Mouse (Mus musculus): ENCODE measurements around the gene Atg9a.

Atg9a gene

DNA sequence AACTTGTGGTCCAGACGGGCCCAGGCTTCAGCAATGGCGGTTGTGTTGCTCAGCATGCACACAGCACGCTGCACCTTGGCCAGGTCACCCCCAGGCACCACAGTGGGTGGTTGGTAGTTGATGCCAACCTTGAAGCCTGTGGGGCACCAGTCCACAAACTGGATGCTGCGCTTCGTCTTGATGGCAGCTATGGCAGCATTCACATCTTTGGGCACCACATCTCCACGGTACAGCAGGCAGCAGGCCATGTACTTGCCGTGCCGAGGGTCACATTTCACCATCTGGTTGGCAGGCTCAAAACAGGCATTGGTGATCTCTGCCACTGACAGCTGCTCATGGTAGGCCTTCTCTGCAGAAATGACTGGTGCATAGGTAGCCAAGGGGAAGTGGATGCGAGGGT, 23.8 kb upstream of the Atg9a start:
- no peak for DNase-seq (ENCODE audit: low read depth, low spot score)

DNA sequence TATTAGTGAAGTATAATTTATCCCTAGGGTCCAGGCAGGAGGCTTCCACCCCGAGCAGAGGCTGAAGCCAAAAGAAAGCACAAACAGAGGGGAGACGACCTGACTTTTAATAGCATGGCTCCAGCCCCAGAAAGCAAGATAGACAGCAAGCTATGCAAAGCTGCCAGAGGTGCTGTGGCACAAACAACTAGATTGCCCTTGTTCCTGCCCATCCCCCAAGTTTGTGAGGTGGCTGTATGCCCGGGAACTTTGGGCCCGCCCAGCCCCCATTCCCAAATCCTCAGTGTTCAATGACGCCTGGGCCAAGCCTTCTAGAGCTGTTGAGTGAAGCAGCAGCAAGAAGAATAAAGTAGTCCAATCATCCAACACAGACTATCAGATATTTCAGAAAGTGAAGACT, 22.9 kb upstream of the Atg9a start:
- DNase-seq (ENCODE audit: low read depth, low spot score), result no peak

DNA sequence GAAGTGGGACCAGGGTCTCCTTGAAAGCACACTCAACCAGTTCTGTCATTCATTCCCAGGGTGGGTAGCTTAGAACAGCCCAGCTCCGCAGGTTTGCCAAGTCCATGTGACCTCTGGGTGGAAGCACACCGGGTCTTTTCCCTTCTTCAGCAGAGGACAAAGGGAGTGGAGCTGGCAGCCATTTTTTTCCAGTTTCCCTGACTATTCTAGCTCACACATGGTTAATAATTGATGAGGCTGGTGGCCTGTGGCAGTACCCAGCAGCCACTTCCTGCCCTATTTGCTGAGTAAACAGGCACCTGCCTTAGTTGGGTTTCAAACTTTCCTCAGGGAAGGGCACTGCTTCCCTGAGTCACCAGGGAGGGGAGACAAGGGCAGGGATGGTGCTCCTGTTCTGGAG, 22.4 kb upstream of the Atg9a start:
- DNase-seq (ENCODE audit: low read depth, low spot score), result no peak

DNA sequence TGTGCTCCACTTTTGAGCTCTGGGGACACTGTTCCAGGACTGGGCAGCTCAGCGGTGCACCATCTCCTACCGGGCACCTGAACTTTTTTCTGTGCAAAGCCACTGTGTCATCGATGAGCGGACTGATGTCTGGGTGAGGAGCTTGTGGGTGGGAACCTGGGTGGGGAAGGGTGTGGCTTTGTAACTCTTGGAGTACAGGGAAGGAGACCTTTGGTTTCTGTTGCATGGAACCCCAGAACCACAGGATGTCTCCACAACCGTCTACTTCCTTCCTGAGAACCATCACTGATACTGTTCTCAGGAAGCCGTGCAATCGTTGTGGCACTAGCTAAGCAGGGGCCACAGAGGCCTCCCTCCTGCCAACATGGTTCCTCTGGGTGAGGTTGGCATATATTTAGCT, 21.1 kb upstream of the Atg9a start:
- no peak for DNase-seq (ENCODE audit: low read depth, low spot score)

DNA sequence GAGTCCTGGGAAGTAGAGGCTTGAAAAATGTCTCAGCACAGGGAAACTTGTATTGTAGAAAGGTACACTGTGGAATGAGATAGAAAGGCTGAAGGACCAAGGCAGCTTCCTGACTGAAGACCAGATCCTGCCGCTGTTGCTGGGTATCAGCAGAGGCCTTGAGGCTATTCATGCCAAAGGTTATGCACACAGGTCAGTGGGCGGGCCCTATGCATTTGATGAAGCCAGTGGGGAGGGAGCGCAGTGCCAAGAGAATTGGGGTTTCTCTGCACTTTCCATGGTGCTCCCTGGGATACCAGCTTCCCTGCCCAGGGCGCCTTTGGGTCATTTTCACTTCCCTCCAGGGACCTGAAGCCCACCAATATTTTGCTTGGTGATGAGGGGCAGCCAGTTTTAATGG, 20.5 kb upstream of the Atg9a start:
- DNase-seq (ENCODE audit: low read depth, low spot score), result no peak

DNA sequence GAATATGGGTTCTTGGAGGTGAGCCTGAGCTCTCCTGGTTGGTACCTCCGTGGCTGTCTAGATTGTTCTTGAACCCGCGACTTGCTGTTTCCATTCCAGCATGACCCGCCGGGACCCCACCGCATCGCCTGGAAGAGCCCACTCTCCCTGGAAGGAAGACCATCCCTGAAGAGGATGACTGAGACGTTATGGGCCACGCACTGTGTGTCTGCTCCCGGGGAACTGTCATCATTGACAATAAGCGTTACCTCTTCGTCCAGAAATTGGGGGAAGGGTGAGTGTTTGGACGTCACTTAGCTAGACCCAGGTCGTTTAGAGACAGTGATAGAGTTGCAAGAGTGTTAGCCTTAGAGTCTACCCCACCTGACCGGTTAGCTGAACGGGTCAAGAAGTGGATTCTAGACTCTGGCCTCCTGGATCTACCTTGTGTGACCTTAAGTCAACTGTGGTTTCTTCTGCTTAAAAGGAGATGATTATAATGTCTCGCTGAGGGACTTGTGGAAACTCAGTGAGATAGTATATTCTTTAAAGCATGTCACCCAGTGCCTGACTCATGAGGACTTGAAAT, 19.2 kb upstream of the Atg9a start:
- no peak for DNase-seq (ENCODE audit: low read depth, low spot score)

DNA sequence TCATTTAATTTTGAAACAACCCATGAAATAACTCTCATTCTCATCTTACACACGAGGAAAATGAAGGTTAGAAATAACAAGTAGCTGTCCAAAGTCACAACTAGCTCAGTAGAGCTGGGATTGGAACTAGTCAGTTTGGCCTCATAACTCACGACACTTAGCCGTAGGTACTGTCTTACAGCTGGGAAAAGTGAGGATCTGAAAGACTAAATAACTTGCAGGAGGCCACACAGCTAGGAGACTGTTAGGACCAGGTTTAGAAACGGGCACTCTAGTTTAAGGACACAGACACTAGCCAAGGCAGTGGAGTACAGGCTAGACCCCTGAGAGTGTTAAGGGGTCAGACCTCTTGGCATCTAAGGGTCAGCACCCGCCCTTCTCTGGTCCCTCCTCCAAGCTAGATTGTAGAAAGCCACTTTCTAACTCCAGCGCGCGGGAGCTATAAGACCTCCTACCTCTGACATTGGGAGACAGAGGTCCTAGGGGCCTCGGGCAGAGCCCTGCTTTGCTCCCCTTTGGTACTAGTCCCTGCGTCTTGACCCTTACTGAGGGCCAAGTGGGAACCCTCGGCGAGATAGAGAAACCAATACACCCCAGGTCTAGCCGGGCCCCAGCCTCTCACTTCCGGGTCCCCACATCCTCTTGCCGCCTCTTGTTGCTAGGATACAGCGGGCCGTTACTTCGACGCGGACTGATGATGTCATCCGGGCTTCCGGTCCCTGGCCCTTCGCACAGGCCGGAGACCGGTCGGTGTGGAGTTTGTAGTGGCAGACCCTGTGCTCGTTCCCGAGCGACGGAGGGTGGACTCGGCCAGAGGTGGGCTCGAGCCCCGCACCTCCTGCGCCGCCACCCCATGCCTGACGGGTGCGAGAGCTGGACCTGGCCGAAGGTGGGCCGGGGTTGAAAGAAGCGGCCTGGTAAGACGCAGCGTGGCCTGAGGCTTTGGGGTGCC, 18.4 kb upstream of the Atg9a start, which contains the start of the genes Glb1l and Stk16:
Glb1l (minus strand) TSS at position 678 of the 952 bp plus-strand sequence.
Stk16 (plus strand) TSS at position 703 of the 952 bp plus-strand sequence.
- peak; percentile 96 for DNase-seq (ENCODE audit: low read depth, low spot score)

DNA sequence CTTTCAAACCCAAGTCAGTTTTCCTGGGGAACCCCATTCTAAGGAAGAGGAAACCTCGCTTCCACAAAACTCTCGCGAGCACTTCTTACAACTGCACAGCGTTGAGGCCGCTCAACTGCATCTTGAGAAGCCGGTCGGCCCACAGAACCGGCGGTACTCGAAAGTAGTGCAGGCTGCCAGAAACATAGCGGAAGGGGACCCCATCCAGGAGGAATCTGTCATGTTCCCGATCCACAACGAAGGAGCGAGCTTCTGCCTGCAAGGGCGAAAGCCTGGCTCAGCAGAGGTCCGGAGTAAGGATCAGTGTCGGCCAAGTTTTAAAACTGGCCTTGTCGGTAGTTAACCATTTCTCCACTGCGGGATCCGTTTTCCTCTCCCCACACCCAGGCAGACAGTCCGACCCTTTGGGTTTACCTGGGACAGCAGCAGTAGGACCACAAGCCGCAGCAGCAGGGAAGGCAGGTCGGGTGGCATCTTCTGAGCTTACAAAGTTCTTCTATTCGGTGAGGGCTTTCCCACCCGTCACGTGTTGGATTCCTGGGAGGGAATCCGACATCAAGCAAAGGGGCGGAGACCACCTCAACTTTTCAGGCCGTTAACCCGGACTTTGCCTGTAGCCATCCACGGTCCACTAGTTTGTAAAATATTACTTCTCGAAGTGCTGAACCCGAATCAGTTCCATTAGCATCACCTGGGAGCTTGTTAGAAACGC, 17.1 kb upstream of the Atg9a start:
- DNase-seq (ENCODE audit: low read depth, low spot score), result no peak

DNA sequence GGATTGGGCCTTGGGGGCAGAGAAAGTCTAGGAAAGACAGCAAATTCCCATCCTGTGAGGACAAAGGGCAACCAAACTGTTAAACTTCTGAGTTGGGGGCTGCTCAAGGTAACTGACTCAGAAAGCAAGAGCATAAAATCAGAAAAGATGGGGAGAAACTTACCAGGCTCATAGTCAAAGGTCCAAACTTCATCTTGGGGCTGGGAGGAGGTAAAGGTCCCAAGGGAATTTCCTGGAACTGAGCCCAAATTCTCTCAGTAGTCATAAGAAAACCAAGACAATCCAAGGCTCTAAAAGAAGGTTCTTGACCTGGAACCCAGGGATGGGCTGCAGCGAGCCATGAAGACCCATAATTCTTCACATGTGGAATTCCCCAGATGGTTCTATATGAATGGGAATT, 9.2 kb upstream of the Atg9a start:
- DNase-seq (ENCODE audit: low read depth, low spot score), result no peak

DNA sequence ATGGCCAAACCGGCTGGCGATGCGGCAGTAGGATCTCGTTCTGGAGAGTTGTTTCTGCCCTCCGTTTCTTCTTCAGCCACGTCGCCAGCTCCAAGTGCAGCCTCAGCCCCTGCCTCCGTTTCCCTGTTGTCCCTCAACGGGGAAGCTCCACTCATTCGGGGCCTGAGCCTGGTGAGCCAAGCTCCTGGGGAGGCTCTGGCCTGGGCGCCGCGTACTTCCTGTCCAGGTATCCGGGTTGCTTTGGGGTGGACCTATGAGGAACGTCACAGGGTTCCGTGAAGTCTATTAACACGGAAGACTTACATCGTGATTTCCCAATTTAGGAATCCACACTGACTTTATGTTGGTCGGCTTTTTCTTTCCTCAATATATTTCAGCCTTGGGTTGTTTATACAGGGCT, 456 bp upstream of the Atg9a start:
- DNase-seq (ENCODE audit: low read depth, low spot score), result no peak

DNA sequence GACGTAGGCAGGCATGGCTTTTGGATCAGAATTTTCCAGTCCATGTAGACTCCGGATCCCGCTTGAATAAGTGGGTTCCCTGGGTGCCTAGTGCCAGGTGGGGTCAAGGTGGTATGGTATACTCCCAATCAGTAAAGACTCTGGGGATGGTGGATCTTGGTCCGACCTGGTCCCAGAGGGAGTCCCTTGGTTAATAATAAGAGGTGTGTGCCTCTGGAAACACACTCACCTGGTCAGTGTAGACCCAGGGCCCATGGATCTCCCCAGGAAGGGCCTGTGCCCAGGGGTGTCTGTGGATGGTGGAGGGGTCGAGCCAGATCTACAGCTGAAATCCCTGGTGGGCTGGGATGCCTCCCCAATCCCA, 756 bp downstream of the Atg9a start:
- no peak for DNase-seq (ENCODE audit: low read depth, low spot score)

DNA sequence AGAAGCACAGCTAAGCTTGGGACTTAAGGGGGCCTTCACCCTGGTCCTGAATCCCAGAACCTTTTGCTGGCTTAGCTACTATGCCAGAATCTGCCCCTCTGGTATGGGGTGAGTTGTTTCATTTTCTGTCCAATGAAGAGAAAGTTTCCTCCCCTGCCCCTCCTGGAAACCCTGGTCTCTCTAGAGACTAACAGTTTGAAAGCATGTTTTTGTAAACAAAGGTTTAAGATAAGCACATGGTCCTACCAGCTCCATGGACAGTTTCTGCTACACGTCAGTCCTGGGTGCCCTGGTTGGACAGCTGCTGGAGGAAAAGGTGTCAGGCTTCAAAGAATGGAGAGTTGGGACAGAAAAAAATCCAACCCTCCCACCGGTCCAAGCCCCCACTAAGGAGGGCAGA, 1.4 kb downstream of the Atg9a start:
- no peak for DNase-seq (ENCODE audit: low read depth, low spot score)

DNA sequence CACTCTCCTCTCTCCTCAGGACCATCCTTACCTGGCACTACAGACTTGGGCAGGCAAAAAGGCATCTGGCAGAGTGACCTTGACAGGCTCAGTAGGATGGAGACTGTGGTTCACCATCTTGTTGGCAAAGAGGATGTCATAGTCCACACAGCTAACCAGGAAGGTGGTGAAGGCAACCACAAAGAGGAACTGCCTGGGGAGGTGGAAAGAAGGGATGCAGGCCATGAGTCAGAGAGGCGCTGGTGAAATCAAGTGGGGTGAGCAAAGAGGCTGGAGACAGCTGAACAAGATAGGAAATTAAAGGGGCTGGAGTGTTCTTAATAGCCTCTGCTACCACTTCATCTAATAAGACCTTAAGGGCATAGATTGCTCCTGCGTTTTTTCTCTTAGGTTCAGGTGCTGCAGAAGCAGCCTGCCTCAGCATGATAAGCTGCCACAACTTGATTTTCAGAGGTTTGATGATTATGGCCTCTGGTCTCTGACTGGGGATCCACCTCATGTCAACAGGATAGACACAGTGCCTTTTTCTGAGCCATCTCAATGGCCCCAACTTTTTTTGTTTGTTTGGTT, 4.0 kb downstream of the Atg9a start:
- DNase-seq (ENCODE audit: low read depth, low spot score), result no peak

DNA sequence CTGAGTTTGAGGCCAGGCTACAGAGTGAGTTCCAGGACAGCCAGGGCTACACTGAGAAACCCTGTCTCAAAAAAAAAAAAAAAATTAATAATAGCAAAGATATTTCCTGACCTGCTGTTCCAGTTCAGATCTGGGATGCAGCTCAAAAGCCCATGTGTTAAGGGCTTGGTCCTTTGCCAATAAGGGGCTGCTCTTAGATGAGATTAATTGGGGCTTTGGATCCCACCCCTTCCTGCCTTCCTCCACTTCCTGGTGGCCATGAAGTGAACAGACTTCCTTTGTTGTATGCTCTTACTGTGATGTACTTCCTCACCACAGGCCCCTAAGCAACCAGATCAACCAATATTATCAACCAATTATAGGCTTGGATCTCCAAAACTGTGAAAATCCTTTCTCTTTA, 4.9 kb downstream of the Atg9a start:
- no peak for DNase-seq (ENCODE audit: low read depth, low spot score)

DNA sequence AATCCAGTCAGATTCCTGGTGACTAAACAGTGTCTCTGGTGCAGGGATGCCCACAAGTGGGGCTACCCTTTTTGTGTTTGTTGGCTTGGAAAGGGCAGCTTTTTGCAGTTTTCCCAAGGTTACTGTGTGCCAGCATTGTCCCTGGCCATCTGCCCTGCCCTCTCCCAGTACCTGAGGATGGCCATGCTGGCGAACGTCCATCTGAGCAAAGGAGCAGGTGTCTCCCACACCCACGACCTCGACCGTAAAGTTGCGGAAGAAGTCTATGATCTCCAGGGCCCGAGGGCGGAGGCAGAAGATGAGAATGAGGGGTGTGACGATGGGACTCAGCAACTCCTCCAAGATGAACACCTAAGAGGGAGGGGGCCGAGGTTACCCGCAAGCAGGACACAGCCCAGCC, 6.5 kb downstream of the Atg9a start:
- no peak for DNase-seq (ENCODE audit: low read depth, low spot score)

DNA sequence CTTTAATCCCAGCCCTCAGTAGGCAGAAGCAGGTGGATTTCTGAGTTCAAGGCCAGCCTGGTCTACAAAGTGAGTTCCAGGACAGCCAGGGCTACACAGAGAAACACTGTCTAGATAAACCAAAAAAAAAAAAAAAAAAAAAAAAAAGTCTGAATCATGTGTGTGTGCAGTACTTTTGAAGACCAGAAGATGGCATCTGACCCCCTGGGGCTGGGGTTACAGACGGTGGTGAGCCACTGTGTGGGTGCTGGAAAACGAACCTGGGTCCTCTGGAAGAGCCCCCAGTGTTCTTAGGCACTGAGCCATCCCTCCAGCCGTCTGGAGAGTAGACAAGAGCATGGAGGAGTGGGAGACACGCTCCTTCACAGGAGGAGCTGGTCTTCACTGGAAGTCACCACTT, 9.8 kb downstream of the Atg9a start:
- no peak for DNase-seq (ENCODE audit: low read depth, low spot score)

DNA sequence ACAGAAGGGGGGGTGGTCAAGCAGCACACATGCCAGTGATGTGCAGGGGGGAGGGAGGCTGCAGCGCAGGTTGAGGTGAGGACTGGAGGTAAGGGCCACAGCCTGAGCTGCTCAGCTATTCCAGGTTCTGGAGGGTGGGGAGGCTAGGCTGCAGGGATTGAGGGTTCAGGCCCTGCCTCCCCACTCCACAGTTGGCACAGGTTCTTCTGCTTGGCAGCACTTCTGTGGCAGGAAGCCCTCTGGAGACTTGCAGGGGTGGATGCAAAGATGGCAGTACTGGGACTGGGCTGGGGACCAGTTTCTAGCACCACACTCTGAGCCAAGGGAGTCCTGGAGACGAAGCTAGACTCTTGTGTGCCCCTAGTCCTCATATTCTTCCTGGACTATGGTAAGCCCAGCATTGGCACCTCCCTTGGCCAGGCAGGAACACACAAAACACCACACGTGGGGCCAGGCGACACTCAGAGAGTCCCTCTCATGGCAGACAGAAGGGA, 10.6 kb downstream of the Atg9a start:
- DNase-seq (ENCODE audit: low read depth, low spot score), result no peak

DNA sequence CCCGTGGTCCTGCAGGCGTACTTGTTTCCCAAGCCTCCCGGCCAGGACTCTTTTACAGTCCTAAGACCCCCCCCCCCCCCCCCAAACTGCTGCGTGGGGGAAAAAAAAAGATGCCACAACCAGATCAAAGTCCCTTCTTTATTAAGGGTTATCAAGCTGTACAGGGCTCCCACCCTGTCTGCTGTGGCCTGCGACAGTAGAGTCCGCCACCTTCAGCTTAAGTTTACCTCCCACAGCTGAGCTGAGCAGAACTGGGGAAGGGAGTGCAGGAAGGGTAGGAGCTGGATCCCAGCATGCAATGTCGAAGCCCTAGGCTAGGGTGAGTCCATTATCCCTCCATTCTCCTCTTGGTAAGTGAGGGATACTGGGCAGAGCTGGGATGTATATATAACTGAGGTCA, 11.3 kb downstream of the Atg9a start:
- DNase-seq (ENCODE audit: low read depth, low spot score), result no peak

DNA sequence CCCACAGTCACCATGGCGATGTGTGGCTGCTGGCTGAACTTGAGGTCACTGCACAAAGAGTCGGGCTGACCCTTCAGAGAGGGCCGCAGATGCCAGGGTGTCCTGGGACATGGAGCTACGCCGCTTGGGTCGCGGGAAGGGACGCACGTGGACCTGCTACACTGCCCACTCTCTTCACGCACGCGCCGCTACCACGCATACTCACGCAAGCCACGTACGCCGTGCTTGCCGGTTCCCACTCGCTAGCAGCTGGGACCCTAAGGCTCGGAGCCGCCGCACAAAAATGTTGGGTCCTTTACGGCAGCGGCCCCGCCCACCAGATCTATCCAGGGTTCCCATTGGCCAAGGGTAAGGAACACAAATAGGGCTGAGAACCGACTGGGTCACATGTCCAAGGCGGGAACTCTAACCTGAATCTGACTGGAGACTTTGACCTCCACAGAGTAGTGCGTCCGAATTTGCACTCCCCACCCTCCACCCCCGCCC, 11.8 kb downstream of the Atg9a start, which contains the start of gene Abcb6:
Abcb6 (minus strand) TSS at position 288 of the 486 bp plus-strand sequence.
- peak; percentile 88 for DNase-seq (ENCODE audit: low read depth, low spot score)

DNA sequence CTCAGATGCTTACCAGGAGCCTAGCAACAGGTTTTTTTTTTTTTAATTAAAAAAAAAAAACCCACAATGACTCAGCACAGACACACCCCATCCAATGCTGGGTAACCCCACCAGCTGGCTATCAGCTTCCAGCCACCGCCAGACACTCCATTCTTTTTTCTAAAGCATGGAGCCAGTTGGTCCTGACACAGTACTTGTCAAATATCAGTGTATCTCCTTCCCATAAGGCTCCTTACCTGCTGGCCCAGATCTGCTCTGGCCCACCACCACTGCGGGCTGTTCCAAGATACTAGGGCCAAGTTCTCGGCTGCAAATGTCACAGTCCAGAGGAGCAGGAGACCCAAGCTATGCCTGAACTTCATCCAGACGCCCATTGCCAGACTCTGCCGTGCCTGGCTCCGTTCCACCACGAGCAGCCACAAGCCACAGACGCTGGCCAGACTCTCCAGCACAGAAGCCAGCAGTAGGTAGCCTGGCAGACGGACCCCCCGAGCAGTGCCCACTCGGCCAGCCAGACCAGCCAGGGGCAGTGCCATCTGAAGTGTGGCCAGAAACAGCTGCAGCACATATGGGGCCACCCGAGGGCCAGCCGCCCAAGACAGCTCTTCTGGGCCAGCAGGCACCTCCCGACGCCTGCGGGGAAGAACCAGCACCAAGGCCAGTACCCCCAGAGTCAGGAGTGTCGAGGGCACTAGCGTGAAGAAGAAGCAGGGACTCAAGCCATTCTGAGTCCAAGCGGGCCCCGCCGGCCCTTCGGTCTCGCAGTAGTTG, 12.5 kb downstream of the Atg9a start:
- peak; percentile 79 for DNase-seq (ENCODE audit: low read depth, low spot score)
